Mouse (Mus musculus): ENCODE results near the gene Gm20388. TPM values are rescaled to one million over a fixed set of nuclear protein-coding genes. Genes with fewer than 3 reads are reported as not detected.
A peak's percentile ranks its signal among the peaks of the same experiment; 100 is the strongest.

Gene Gm20388
- total and polyA plus RNA-seq, 2 experiments from 2014 or later, result 51.3 TPM; not detected in 1

- Histone ChIP-seq H3K36me3 (ENCODE audit: insufficient read depth) (no peaks in the 10 kb centered on the region), H3K27ac (ENCODE audit: low read depth, low read length) (0 out of 2 replicates have a peak overlapping the region, but pooled peaks have one; percentile 22), H3K4me1 (ENCODE audit: insufficient read depth) (peaks cover 48% of the 10 kb centered on the region), H3K27me3 (ENCODE audit: insufficient read depth, low read length) (no peaks in the 10 kb centered on the region), H3K9me3 (ENCODE audit: low read length) (no peaks in the 10 kb centered on the region), H3K4me3 (ENCODE audit: low read depth, low read length) (no peak overlapping the region), H3K9ac (no peak overlapping the region), H3K4me2 (ENCODE audit: low read depth) (no peak overlapping the region)
- peak; percentile 54 for TF ChIP-seq CTCF (IDR thresholded peaks at IDR 0.05; ENCODE audit: low read depth)
- 56% methylated on average over 4 of the region's 4 CpGs for WGBS
- ATAC-seq, result peak; percentile 42
- DNase-seq, result peak; percentile 46
These were observed 4376.0 kb downstream of the Gm20388 start for GRCm38 (mm10) chr8:124286461-124287124.

DNA sequence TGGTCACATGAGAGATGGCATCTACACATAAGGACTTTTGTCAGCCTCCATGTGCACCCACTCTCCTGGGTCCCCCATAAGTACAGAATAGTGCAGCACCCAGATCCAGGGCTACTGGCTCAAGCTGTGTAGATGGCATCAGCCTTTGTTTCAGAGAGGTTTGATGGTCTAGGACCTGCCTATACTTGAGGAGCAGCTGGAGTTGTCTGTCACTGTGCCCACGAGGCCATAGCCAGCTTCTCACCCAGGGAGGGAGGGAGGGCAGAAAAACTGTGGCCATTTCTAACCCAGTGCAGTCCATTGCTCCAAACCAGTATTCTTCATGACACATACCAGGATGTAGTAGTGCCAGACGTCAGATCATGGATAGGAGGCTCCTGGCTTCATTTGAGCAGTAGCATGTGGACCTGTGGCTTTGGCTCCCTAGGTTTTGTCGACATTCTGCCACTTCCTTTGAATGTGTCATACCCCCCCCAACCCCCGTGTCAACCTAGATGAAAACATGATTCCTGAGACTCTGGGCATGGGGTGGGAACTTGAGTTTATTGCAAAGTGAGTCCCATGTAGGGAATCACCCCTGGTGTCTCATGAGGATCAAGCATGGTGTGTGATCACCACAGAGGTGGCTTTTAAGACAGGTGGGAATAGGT, 4377.7 kb downstream of the Gm20388 start:
- DNase-seq (no peak), ATAC-seq (no peak)
- Histone ChIP-seq H3K9me3 (ENCODE audit: low read length) (no peaks in the 10 kb centered on the region), H3K27me3 (ENCODE audit: insufficient read depth, low read length) (no peaks in the 10 kb centered on the region), H3K27ac (ENCODE audit: low read depth, low read length) (no peak overlapping the region), H3K9ac (no peak overlapping the region), H3K4me1 (ENCODE audit: insufficient read depth) (peaks cover 46% of the 10 kb centered on the region), H3K4me2 (ENCODE audit: low read depth) (no peak overlapping the region), H3K36me3 (ENCODE audit: insufficient read depth) (no peaks in the 10 kb centered on the region), H3K4me3 (ENCODE audit: low read depth, low read length) (no peak overlapping the region)
- WGBS, result 79% methylated on average over 4 of the region's 4 CpGs
- TF ChIP-seq CTCF (IDR thresholded peaks at IDR 0.05; ENCODE audit: low read depth), result no peak

DNA sequence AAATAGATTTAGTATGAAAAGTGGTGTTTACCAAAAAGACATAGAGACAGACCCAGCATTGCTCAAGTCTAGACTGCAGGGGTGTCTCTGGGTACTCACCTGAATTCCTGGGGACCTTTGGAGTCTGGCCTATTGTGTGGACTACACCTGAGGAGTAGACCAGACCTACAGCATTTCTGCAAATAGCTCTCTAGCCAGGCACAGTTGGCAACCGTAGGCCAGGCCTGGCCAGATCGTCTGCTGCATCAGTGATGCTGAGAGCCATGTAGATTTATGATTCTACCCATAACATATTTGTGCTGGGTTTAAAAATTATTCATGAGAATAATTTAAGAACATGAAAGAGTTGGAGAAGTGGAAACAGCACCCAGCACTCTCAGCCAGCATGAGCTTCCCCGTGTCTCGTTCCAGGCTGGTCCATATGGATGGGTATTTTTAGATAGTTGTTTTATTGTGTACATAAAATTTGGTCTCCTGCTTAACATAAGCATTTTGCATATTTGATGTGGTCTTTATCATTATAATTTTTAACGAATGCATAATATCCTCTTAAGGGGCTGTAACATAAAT, 4378.9 kb downstream of the Gm20388 start:
- Histone ChIP-seq H3K27me3 (ENCODE audit: insufficient read depth, low read length) (no peaks in the 10 kb centered on the region), H3K27ac (ENCODE audit: low read depth, low read length) (peak overlapping the region; percentile 6), H3K4me2 (ENCODE audit: low read depth) (no peak overlapping the region), H3K4me1 (ENCODE audit: insufficient read depth) (peaks cover 41% of the 10 kb centered on the region), H3K36me3 (ENCODE audit: insufficient read depth) (no peaks in the 10 kb centered on the region), H3K9ac (no peak overlapping the region), H3K4me3 (ENCODE audit: low read depth, low read length) (no peak overlapping the region), H3K9me3 (ENCODE audit: low read length) (no peaks in the 10 kb centered on the region)
- no peak for TF ChIP-seq CTCF (IDR thresholded peaks at IDR 0.05; ENCODE audit: low read depth)
- peak; percentile 77 for DNase-seq
- WGBS, result 53% methylated on average over 5 of the region's 5 CpGs
- ATAC-seq, result peak; percentile 65

- no peaks in the 10 kb centered on the region for H3K27me3 ChIP-seq (ENCODE audit: insufficient read depth, low read length)
- WGBS, result 80% methylated on average over 9 of the region's 9 CpGs
- no peak overlapping the region for H3K4me3 ChIP-seq (ENCODE audit: low read depth, low read length)
- DNase-seq (no peak), ATAC-seq (no peak)
- H3K9me3 ChIP-seq (ENCODE audit: low read length), result no peaks in the 10 kb centered on the region
- no peak overlapping the region for H3K9ac ChIP-seq
- no peaks in the 10 kb centered on the region for H3K36me3 ChIP-seq (ENCODE audit: insufficient read depth)
- peaks cover 26% of the 10 kb centered on the region; the same call in 1 of the 2 replicates for H3K4me1 ChIP-seq (ENCODE audit: insufficient read depth)
- peak overlapping the region; percentile 45; the same call in 1 of the 2 replicates for H3K27ac ChIP-seq (ENCODE audit: low read depth, low read length)
- no peak overlapping the region for H3K4me2 ChIP-seq (ENCODE audit: low read depth)
- peak; percentile 39 for TF ChIP-seq CTCF (IDR thresholded peaks at IDR 0.05; ENCODE audit: low read depth)
These were observed 4380.5 kb downstream of the Gm20388 start for GRCm38 (mm10) chr8:124290911-124291691.

- no peaks in the 10 kb centered on the region for H3K27me3 ChIP-seq (ENCODE audit: insufficient read depth, low read length)
- no peaks in the 10 kb centered on the region for H3K9me3 ChIP-seq (ENCODE audit: low read length)
- no peak overlapping the region for H3K9ac ChIP-seq
- ATAC-seq, result no peak
- H3K4me1 ChIP-seq (ENCODE audit: insufficient read depth), result peaks cover 26% of the 10 kb centered on the region; the same call in 1 of the 2 replicates
- WGBS, result 84% methylated on average over 5 of the region's 5 CpGs
- TF ChIP-seq CTCF (IDR thresholded peaks at IDR 0.05; ENCODE audit: low read depth), result no peak
- no peak for DNase-seq
- H3K4me3 ChIP-seq (ENCODE audit: low read depth, low read length), result no peak overlapping the region
- no peak overlapping the region for H3K27ac ChIP-seq (ENCODE audit: low read depth, low read length)
- H3K36me3 ChIP-seq (ENCODE audit: insufficient read depth), result no peaks in the 10 kb centered on the region
- no peak overlapping the region for H3K4me2 ChIP-seq (ENCODE audit: low read depth)
These were observed 4381.1 kb downstream of the Gm20388 start for GRCm38 (mm10) chr8:124291693-124292092.

DNA sequence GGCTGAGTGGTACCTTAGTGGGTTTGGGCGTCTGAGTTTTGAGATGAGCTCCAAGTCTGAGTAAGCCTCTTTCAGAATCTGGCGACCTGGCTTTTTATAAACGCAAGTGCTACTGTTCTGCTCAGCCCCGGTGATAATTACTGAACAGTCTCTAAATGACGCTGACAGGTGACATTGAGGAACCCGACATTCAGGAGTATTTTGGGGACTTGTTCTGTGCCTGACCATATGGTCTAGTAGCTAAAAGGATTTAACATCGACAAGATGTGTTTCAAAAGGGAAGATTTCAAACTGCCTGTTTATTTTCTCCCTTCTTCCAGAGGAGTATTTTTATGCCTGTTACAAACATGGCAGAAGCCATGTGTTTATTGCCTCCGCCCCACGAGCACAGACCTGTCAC, 4382.3 kb downstream of the Gm20388 start:
- Histone ChIP-seq H3K9me3 (ENCODE audit: low read length) (no peaks in the 10 kb centered on the region), H3K4me1 (ENCODE audit: insufficient read depth) (peaks cover 26% of the 10 kb centered on the region; the same call in 1 of the 2 replicates), H3K4me3 (ENCODE audit: low read depth, low read length) (no peak overlapping the region), H3K9ac (0 out of 2 replicates have a peak overlapping the region, but pooled peaks have one; percentile 18), H3K36me3 (ENCODE audit: insufficient read depth) (no peaks in the 10 kb centered on the region), H3K27ac (ENCODE audit: low read depth, low read length) (peak overlapping the region; percentile 40; the same call in 1 of the 2 replicates), H3K4me2 (ENCODE audit: low read depth) (no peak overlapping the region), H3K27me3 (ENCODE audit: insufficient read depth, low read length) (no peaks in the 10 kb centered on the region)
- 53% methylated on average over 9 of the region's 9 CpGs for WGBS
- no peak for TF ChIP-seq CTCF (IDR thresholded peaks at IDR 0.05; ENCODE audit: low read depth)
- DNase-seq (no peak), ATAC-seq (no peak)

All from forebrain, postnatal 0 days (tissue).